Mouse (Mus musculus) gastrocnemius, postnatal 10 days (tissue): ENCODE data around the gene Olfr1291-ps1. TPM values are rescaled to one million over a fixed set of nuclear protein-coding genes. Genes with fewer than 3 reads are reported as not detected.

Source experiments
- DNase-seq: peaks from one replicate; pipeline ENCODE4 v3.0.0; 2021; ENCODE audit warnings: mixed read lengths
- long read RNA-seq, 2 experiments: library from polyadenylated mRNA; stranded (forward); transcript quantifications; one replicate each; pipeline ENCODE4 v2.0.0; 2021
- total RNA-seq, 2 experiments: library from RNA; stranded (reverse); gene quantifications; 2 replicates each; pipeline ENCODE4 v1.2.3; 2021

The Olfr1291-ps1 gene
- not detected for total RNA-seq
- long read RNA-seq, experiment 1: 0 reads
- long read RNA-seq, experiment 2: 0 reads

- DNase-seq: no peak
Measured at GRCm38 (mm10) chr2:111496880-111497279, at the start of gene Olfr1291-ps1. Gene Olfr1291-ps1 (plus strand): TSS chr2:111497180.

GRCm38 (mm10) chr2:111448842-111449241, 48.1 kb upstream of the Olfr1291-ps1 start, which contains the start of gene Olfr1287:
Gene Olfr1287 (plus strand): TSS chr2:111449142.
- no peak for DNase-seq

GRCm38 (mm10) chr2:111473801-111474200, 23.2 kb upstream of the Olfr1291-ps1 start, which contains the start of gene Olfr1288:
Gene Olfr1288 (plus strand): TSS chr2:111474101.
- DNase-seq: no peak

GRCm38 (mm10) chr2:111480519-111480918, 16.5 kb upstream of the Olfr1291-ps1 start, which contains the start of gene Olfr1289:
Gene Olfr1289 (plus strand): TSS chr2:111480819.
- DNase-seq: no peak

- no peak for DNase-seq
Measured at GRCm38 (mm10) chr2:111493729-111494128, 3.3 kb upstream of the Olfr1291-ps1 start, which contains the start of gene Olfr1290. Gene Olfr1290 (minus strand): TSS chr2:111493829.

- no peak for DNase-seq
Measured at GRCm38 (mm10) chr2:111517451-111517850, 20.5 kb downstream of the Olfr1291-ps1 start.

- DNase-seq: no peak
Measured at GRCm38 (mm10) chr2:111524903-111525302, 27.9 kb downstream of the Olfr1291-ps1 start, which contains the start of gene Olfr1293-ps. Gene Olfr1293-ps (plus strand): TSS chr2:111525203.

GRCm38 (mm10) chr2:111540191-111540590, 43.2 kb downstream of the Olfr1291-ps1 start, which contains the start of gene Olfr1294:
Gene Olfr1294 (minus strand): TSS chr2:111540291.
- no peak for DNase-seq

Other genes starting within 250 kb of the Olfr1291-ps1 start
- gene Olfr1276, start 242.7 kb upstream of the Olfr1291-ps1 start, total RNA-seq: not detected
- not detected for gene Olfr1277, start 223.1 kb upstream of the Olfr1291-ps1 start, total RNA-seq
- not detected for gene Olfr1278, start 207.0 kb upstream of the Olfr1291-ps1 start, total RNA-seq
- gene Olfr1279, start 196.5 kb upstream of the Olfr1291-ps1 start, total RNA-seq: not detected
- gene Olfr1280, start 183.2 kb upstream of the Olfr1291-ps1 start, total RNA-seq: not detected
- not detected for gene Olfr1281, start 170.7 kb upstream of the Olfr1291-ps1 start, total RNA-seq
- gene Olfr1282, start 161.1 kb upstream of the Olfr1291-ps1 start, total RNA-seq: not detected
- gene Olfr1283, start 130.4 kb upstream of the Olfr1291-ps1 start, total RNA-seq: not detected
- gene Olfr1284, start 121.7 kb upstream of the Olfr1291-ps1 start, total RNA-seq: not detected
- not detected for gene Olfr1286, start 74.1 kb upstream of the Olfr1291-ps1 start, total RNA-seq
- gene Olfr1287, start 48.0 kb upstream of the Olfr1291-ps1 start, total RNA-seq: not detected
- gene Olfr1288, start 23.1 kb upstream of the Olfr1291-ps1 start, total RNA-seq: not detected
- not detected for gene Olfr1289, start 16.4 kb upstream of the Olfr1291-ps1 start, total RNA-seq
- gene Olfr1290, start 3.4 kb upstream of the Olfr1291-ps1 start, total RNA-seq: not detected
- gene Olfr1293-ps, start 28.0 kb downstream of the Olfr1291-ps1 start, total RNA-seq: not detected
- not detected for gene Olfr1294, start 43.1 kb downstream of the Olfr1291-ps1 start, total RNA-seq
- gene Olfr1295, start 72.5 kb downstream of the Olfr1291-ps1 start, total RNA-seq: not detected
- not detected for gene Olfr1297, start 129.3 kb downstream of the Olfr1291-ps1 start, total RNA-seq
- not detected for gene Olfr1298, start 152.0 kb downstream of the Olfr1291-ps1 start, total RNA-seq
- gene Olfr1299, start 164.2 kb downstream of the Olfr1291-ps1 start, total RNA-seq: not detected